Mouse (Mus musculus): ENCODE results near the gene Cdv3. TPM values are rescaled to one million over a fixed set of nuclear protein-coding genes. Genes with fewer than 3 reads are reported as not detected.

Cdv3 gene
- polyA plus RNA-seq, 1 experiment from 2014 or later: 62.6 TPM

DNA sequence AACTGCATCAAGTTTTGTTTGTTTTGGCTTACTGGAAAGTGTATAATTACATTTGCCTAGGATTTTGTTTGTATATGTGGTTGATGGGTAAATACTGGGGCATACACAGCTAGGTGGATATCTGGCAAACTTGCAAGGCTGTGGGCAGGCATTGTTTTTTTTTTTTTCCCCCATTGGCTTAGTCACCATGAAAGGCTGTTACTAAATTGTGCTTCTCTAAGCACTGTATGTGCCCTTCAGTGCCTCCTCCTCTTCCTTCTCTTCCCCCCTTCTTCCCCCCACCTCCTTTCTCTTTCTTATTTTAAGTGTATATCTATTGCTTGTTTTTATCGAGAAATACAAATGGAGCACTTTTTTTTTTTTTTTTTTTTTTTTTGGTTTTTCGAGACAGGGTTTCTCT, 41.0 kb downstream of the Cdv3 start:
- Histone ChIP-seq H3K27ac (replicated peaks in 1 of 2; ENCODE audit: control insufficient read depth in 1 of 2, insufficient read depth in 1 of 2, low read depth in 2 of 2, low read length in 2 of 2) (no peak overlapping the region), H3K4me3 (ENCODE audit: control insufficient read depth in 1 of 2, insufficient read depth in 1 of 2, low read depth in 1 of 2, low read length in 2 of 2) (no peak overlapping the region), H3K9ac (ENCODE audit: low read length) (no peak overlapping the region), H3K36me3 (ENCODE audit: control insufficient read depth, insufficient read depth, low read length) (peaks cover 95% of the 10 kb centered on the region), H3K4me1 (ENCODE audit: control insufficient read depth in 2 of 2, insufficient read depth in 2 of 2, low read length in 2 of 2) (peaks cover 3 to 11% of the 10 kb centered on the region in 2 experiments; a peak in 3 of 4 replicates), H3K4me2 (ENCODE audit: low read length) (no peak overlapping the region), H3K9me3 (ENCODE audit: control insufficient read depth, low read length) (no peaks in the 10 kb centered on the region), H3K27me3 (ENCODE audit: control insufficient read depth, insufficient read depth, low read length) (no peaks in the 10 kb centered on the region)
- WGBS: 85% methylated on average over 1 of the region's 2 CpGs
- ATAC-seq (ENCODE audit: insufficient number of reproducible peaks, insufficient read depth, low FRiP score, low read depth): no peak

DNA sequence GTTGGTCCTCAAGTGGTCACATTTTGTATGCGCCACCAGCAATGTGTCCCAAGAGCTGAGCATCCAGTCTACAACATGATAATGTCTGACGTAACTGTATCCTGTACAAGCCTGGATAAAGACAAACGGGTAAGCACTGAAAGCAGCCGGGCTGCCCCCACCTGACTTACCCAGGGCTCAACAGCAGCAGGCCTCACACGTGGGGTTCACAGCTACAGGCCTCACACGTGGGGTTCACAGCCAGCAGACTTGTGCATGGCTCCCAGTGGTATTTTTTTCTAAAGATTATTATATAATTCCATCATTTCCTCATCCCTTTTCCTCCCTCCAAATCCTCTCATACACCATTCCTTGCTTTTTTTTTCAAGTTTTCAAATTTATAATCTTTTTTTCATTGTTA, 55.8 kb downstream of the Cdv3 start:
- no peak overlapping the region for H3K27ac ChIP-seq (replicated peaks in 1 of 2; ENCODE audit: control insufficient read depth in 1 of 2, insufficient read depth in 1 of 2, low read depth in 2 of 2, low read length in 2 of 2)
- H3K36me3 ChIP-seq (ENCODE audit: control insufficient read depth, insufficient read depth, low read length): peaks cover 74% of the 10 kb centered on the region
- ATAC-seq (ENCODE audit: insufficient number of reproducible peaks, insufficient read depth, low FRiP score, low read depth): no peak
- H3K4me3 ChIP-seq (ENCODE audit: control insufficient read depth in 1 of 2, insufficient read depth in 1 of 2, low read depth in 1 of 2, low read length in 2 of 2): no peak overlapping the region
- H3K9ac ChIP-seq (ENCODE audit: low read length): no peak overlapping the region
- H3K4me2 ChIP-seq (ENCODE audit: low read length): no peak overlapping the region
- H3K4me1 ChIP-seq (ENCODE audit: control insufficient read depth in 2 of 2, insufficient read depth in 2 of 2, low read length in 2 of 2): no peaks in the 10 kb centered on the region; a peak in 2 of 4 replicates
- H3K9me3 ChIP-seq (ENCODE audit: control insufficient read depth, low read length): no peaks in the 10 kb centered on the region
- no peaks in the 10 kb centered on the region for H3K27me3 ChIP-seq (ENCODE audit: control insufficient read depth, insufficient read depth, low read length)
- 82% methylated on average over 6 of the region's 6 CpGs for WGBS

DNA sequence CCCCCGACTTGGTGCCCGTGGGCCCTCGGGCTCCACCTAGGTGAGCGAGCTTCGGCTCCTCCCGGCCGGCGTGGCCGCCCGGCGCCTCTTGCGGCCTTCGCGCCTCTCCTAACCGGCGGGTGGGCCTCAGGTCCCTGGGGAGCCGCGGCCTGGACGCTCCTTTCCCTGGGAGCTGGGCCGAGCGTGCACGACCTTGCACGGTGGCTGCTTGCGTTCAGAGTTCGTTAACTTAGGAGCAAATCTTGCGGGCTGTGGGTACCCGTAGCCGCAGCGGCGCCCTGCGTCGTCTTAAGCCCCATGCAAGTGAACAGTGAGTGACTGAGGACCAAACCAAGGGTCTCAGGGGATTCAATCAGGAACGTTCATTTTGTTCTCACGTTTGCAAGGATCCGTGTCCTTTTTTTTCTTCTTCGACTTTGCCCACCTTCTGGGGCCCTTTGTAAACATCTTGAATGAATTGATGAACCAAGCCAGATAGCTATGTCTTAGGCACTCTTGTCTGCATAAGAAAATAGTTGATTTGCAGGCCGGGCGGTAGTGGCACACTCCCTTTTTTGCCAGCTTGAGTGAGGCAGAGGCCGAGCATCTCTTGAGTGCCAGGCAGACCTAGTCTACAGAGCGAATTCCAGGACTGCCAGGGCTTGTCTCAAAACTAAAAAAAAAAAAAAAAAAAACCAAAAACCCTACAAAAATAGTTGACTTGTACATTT, 60.2 kb downstream of the Cdv3 start:
- no peaks in the 10 kb centered on the region for H3K9me3 ChIP-seq (ENCODE audit: control insufficient read depth, low read length)
- under 1% methylated on average over 40 of the region's 40 CpGs for WGBS
- no peaks in the 10 kb centered on the region for H3K27me3 ChIP-seq (ENCODE audit: control insufficient read depth, insufficient read depth, low read length)
- peak overlapping the region; percentile 82 for H3K9ac ChIP-seq (ENCODE audit: low read length)
- H3K36me3 ChIP-seq (ENCODE audit: control insufficient read depth, insufficient read depth, low read length): peaks cover 33% of the 10 kb centered on the region
- H3K4me1 ChIP-seq (ENCODE audit: control insufficient read depth in 2 of 2, insufficient read depth in 2 of 2, low read length in 2 of 2): peaks cover 0 to 5% of the 10 kb centered on the region in 2 experiments; a peak in 2 of 4 replicates
- peak overlapping the region; percentile 70 to 88 for H3K4me3 ChIP-seq (ENCODE audit: control insufficient read depth in 1 of 2, insufficient read depth in 1 of 2, low read depth in 1 of 2, low read length in 2 of 2)
- H3K27ac ChIP-seq (replicated peaks in 1 of 2; ENCODE audit: control insufficient read depth in 1 of 2, insufficient read depth in 1 of 2, low read depth in 2 of 2, low read length in 2 of 2): peak overlapping the region; percentile 74 to 87
- H3K4me2 ChIP-seq (ENCODE audit: low read length): peak overlapping the region; percentile 74
- ATAC-seq (ENCODE audit: insufficient number of reproducible peaks, insufficient read depth, low FRiP score, low read depth): peak; percentile 56; the same call in 1 of the 2 replicates

DNA sequence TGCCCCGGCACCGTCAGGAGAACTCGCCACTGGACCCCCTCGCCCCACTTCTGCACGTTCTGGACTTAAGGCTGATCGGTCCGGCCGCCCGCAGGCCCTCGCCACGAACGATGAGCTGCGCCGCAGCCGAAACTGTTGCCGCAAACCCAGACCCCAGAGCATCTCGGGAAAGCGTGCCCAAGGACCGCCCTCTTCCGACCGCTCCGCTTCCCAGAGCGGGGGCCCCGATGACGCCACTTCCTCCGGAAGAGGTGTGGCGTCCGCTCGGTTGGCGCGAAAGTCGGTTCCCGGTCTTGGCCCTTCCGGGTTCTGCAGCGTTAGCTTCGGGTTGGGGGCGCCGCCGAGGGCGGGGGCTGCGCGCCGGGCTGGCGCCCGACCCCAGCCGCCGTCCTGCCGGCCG, 60.7 kb downstream of the Cdv3 start, which contains the start of the genes 1300017J02Rik and Topbp1:
Gene 1300017J02Rik (minus strand): TSS at position 156 of the 400 bp plus-strand sequence.
Gene Topbp1 (plus strand): TSS at position 289 of the 400 bp plus-strand sequence.
- H3K4me3 ChIP-seq (ENCODE audit: control insufficient read depth in 1 of 2, insufficient read depth in 1 of 2, low read depth in 1 of 2, low read length in 2 of 2): peak within 1 kb of the TSS; percentile 70 to 88
- no peaks in the 10 kb centered on the region for H3K27me3 ChIP-seq (ENCODE audit: control insufficient read depth, insufficient read depth, low read length)
- peak within 1 kb of the TSS; percentile 86 to 87 for H3K27ac ChIP-seq (replicated peaks in 1 of 2; ENCODE audit: control insufficient read depth in 1 of 2, insufficient read depth in 1 of 2, low read depth in 2 of 2, low read length in 2 of 2)
- peaks cover 0 to 5% of the 10 kb centered on the region in 2 experiments; a peak in 2 of 4 replicates for H3K4me1 ChIP-seq (ENCODE audit: control insufficient read depth in 2 of 2, insufficient read depth in 2 of 2, low read length in 2 of 2)
- peak; percentile 95 for ATAC-seq (ENCODE audit: insufficient number of reproducible peaks, insufficient read depth, low FRiP score, low read depth)
- peak within 1 kb of the TSS; percentile 74 for H3K4me2 ChIP-seq (ENCODE audit: low read length)
- H3K9ac ChIP-seq (ENCODE audit: low read length): peak within 1 kb of the TSS; percentile 82
- H3K9me3 ChIP-seq (ENCODE audit: control insufficient read depth, low read length): no peaks in the 10 kb centered on the region
- under 1% methylated on average over 49 of the region's 49 CpGs for WGBS
- H3K36me3 ChIP-seq (ENCODE audit: control insufficient read depth, insufficient read depth, low read length): peaks cover 27% of the 10 kb centered on the region

Other genes starting within 250 kb of the Cdv3 start
- gene Srprb, start 163.7 kb downstream of the Cdv3 start, polyA plus RNA-seq (2014; fragmentation: Nextera tagmentation; extraction: Ambion mirVana): 43.1 and 44.6 TPM in 2 replicates
- gene Gm20425, start 135.5 kb downstream of the Cdv3 start, polyA plus RNA-seq (2014; fragmentation: Nextera tagmentation; extraction: Ambion mirVana): 0.07 TPM in 1 of 2 replicates, not detected in the other
- 40.1 and 44.0 TPM in 2 replicates for gene Trf, start 135.4 kb downstream of the Cdv3 start, polyA plus RNA-seq (2014; fragmentation: Nextera tagmentation; extraction: Ambion mirVana)
- 0.32 and 1.3 TPM in 2 replicates for gene 1300017J02Rik, start 60.8 kb downstream of the Cdv3 start, polyA plus RNA-seq (2014; fragmentation: Nextera tagmentation; extraction: Ambion mirVana)
- 42.9 and 48.4 TPM in 2 replicates for gene Topbp1, start 60.6 kb downstream of the Cdv3 start, polyA plus RNA-seq (2014; fragmentation: Nextera tagmentation; extraction: Ambion mirVana)
- 0.70 and 1.3 TPM in 2 replicates for gene Bfsp2, start 114.6 kb upstream of the Cdv3 start, polyA plus RNA-seq (2014; fragmentation: Nextera tagmentation; extraction: Ambion mirVana)

Data from heart, embryonic 14.5 days (tissue).